Mouse (Mus musculus): ENCODE measurements around the gene Mgam. TPM values are rescaled to one million over a fixed set of nuclear protein-coding genes. Genes with fewer than 3 reads are reported as not detected.
"Not testable (repeated sequence)": the region's sequence is repeated elsewhere in the genome, so short reads cannot be mapped to it uniquely, and the experiment has no call there.

The Mgam gene
- total RNA-seq (2015) (35.6 and 43.9 TPM in 2 replicates), total RNA-seq (2017) (55.5 and 85.3 TPM in 2 replicates)

- ATAC-seq (replicated peaks; ENCODE audit: poor library complexity) = peak; percentile 85
These were observed at the start of gene Mgam for GRCm38 (mm10) chr6:40628406-40629000. TSS of gene Mgam (plus strand) at chr6:40628831.

- ATAC-seq (replicated peaks; ENCODE audit: poor library complexity) = peak; percentile 76
These were observed 44.3 kb upstream of the Mgam start for GRCm38 (mm10) chr6:40584336-40584735.

GRCm38 (mm10) chr6:40585645-40586044, 43.0 kb upstream of the Mgam start, which contains the start of gene Clec5a:
TSS of gene Clec5a (minus strand) at chr6:40585821.
- peak; percentile 60 for ATAC-seq (replicated peaks; ENCODE audit: poor library complexity)

GRCm38 (mm10) chr6:40588346-40588745, 40.3 kb upstream of the Mgam start:
- ATAC-seq (replicated peaks; ENCODE audit: poor library complexity) = peak; percentile 85

- peak; percentile 99 for ATAC-seq (replicated peaks; ENCODE audit: poor library complexity)
These were observed 33.7 kb upstream of the Mgam start for GRCm38 (mm10) chr6:40594804-40595550.

- not testable (repeated sequence) for ATAC-seq (replicated peaks; ENCODE audit: poor library complexity)
These were observed 30.1 kb upstream of the Mgam start for GRCm38 (mm10) chr6:40598546-40598945.

GRCm38 (mm10) chr6:40607431-40607830, 21.2 kb upstream of the Mgam start:
- no peak for ATAC-seq (replicated peaks; ENCODE audit: poor library complexity)

- ATAC-seq (replicated peaks; ENCODE audit: poor library complexity) = no peak
These were observed 18.4 kb upstream of the Mgam start for GRCm38 (mm10) chr6:40610244-40610643.

GRCm38 (mm10) chr6:40613260-40613852, 15.3 kb upstream of the Mgam start, which contains the start of gene Tas2r138:
TSS of gene Tas2r138 (minus strand) at chr6:40613310.
- peak; percentile 57; the same call in 1 of the 2 replicates for ATAC-seq (replicated peaks; ENCODE audit: poor library complexity)

- ATAC-seq (replicated peaks; ENCODE audit: poor library complexity) = peak; percentile 82; the same call in 1 of the 2 replicates
These were observed 10.7 kb upstream of the Mgam start for GRCm38 (mm10) chr6:40617965-40618364.

- no peak for ATAC-seq (replicated peaks; ENCODE audit: poor library complexity)
These were observed 2.5 kb upstream of the Mgam start for GRCm38 (mm10) chr6:40626111-40626510.

GRCm38 (mm10) chr6:40634640-40635071, 6.0 kb downstream of the Mgam start:
- ATAC-seq (replicated peaks; ENCODE audit: poor library complexity) = no peak

- ATAC-seq (replicated peaks; ENCODE audit: poor library complexity) = no peak
These were observed 6.9 kb downstream of the Mgam start for GRCm38 (mm10) chr6:40635559-40635958.

- no peak for ATAC-seq (replicated peaks; ENCODE audit: poor library complexity)
These were observed 9.1 kb downstream of the Mgam start for GRCm38 (mm10) chr6:40637755-40638154.

GRCm38 (mm10) chr6:40640710-40641538, 12.3 kb downstream of the Mgam start:
- ATAC-seq (replicated peaks; ENCODE audit: poor library complexity) = peak; percentile 87

GRCm38 (mm10) chr6:40645701-40646100, 17.1 kb downstream of the Mgam start:
- ATAC-seq (replicated peaks; ENCODE audit: poor library complexity) = no peak

GRCm38 (mm10) chr6:40650953-40651352, 22.3 kb downstream of the Mgam start:
- no peak for ATAC-seq (replicated peaks; ENCODE audit: poor library complexity)

GRCm38 (mm10) chr6:40660930-40661329, 32.3 kb downstream of the Mgam start:
- no peak for ATAC-seq (replicated peaks; ENCODE audit: poor library complexity)

GRCm38 (mm10) chr6:40689180-40689579, 60.5 kb downstream of the Mgam start:
- peak; percentile 98 for ATAC-seq (replicated peaks; ENCODE audit: poor library complexity)

- not testable (repeated sequence) for ATAC-seq (replicated peaks; ENCODE audit: poor library complexity)
These were observed 63.4 kb downstream of the Mgam start for GRCm38 (mm10) chr6:40692007-40692406.

- ATAC-seq (replicated peaks; ENCODE audit: poor library complexity) = not testable (repeated sequence)
These were observed 84.9 kb downstream of the Mgam start for GRCm38 (mm10) chr6:40713494-40713893.
